9 mouse cellular contexts compared by ENCODE assay signal in the genomic region with DNA sequence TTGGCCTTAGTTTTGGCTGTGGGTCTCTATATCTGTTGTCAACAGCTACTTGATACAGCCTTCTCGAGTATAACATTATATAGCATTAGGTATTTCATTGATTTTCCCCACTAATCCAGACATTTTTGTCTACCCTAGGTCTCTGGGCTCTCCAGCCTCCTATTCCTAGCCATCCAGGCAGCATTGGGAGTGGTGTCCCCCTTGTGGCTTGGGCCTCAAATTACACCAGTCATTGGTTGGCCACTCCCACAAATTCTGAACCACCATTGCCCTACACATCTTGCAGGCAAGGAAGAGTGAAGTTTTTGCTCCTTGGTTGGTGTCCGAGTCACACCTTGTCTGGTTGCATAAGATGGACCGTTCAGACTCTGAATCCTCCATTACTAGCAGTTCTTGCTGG. TPM values are rescaled to one million over a fixed set of nuclear protein-coding genes. Genes with fewer than 3 reads are reported as not detected.
DNase-seq lines count a peak whose midpoint lies in the region; ATAC-seq and TF ChIP-seq lines count a peak whose summit lies in the region.
"Had no signal": no experiment of that assay in that cellular context is flagged by ENCODE, and none has a peak within 500 bp of the region (broad histone marks: within the 10 kb centered on the region; RNA-seq: fewer than 3 reads in every experiment).

No protein-coding gene starts in this region.

- H3K36me3 ChIP-seq in hindbrain, postnatal 0 days (ENCODE audit: insufficient read depth, low read length), result no peaks in the 10 kb centered on the region
- H3K36me3 ChIP-seq in hindbrain, embryonic 16.5 days (ENCODE audit: control insufficient read depth, insufficient read depth, low read length), result no peaks in the 10 kb centered on the region
- H3K36me3 ChIP-seq in forebrain, embryonic 16.5 days (ENCODE audit: control insufficient read depth, insufficient read depth), result no peaks in the 10 kb centered on the region
- H3K36me3 ChIP-seq: lung, embryonic 15.5 days had no signal

- no peak overlapping the region for H3K4me2 ChIP-seq in hindbrain, postnatal 0 days (ENCODE audit: low read depth, low read length)
- no peak overlapping the region for H3K4me2 ChIP-seq in hindbrain, embryonic 16.5 days (ENCODE audit: low read length)
- H3K4me2 ChIP-seq in forebrain, embryonic 16.5 days (ENCODE audit: low read length), result no peak overlapping the region
- H3K4me2 ChIP-seq: lung, embryonic 15.5 days had no signal

- no peak overlapping the region for H3K9ac ChIP-seq in hindbrain, postnatal 0 days (replicated peaks; ENCODE audit: low read length)
- no peak overlapping the region for H3K9ac ChIP-seq in hindbrain, embryonic 16.5 days (ENCODE audit: low read depth, low read length)
- H3K9ac ChIP-seq in forebrain, embryonic 16.5 days (replicated peaks; ENCODE audit: low read depth, low read length), result no peak overlapping the region
- H3K9ac ChIP-seq: lung, embryonic 15.5 days had no signal

- H3K9me3 ChIP-seq in hindbrain, postnatal 0 days (ENCODE audit: low read length), result no peaks in the 10 kb centered on the region
- no peaks in the 10 kb centered on the region for H3K9me3 ChIP-seq in hindbrain, embryonic 16.5 days (ENCODE audit: control insufficient read depth, low read length)
- no peaks in the 10 kb centered on the region for H3K9me3 ChIP-seq in forebrain, embryonic 16.5 days (ENCODE audit: control insufficient read depth, low read length)
- H3K9me3 ChIP-seq: lung, embryonic 15.5 days had no signal

- no peaks in the 10 kb centered on the region for H3K27me3 ChIP-seq in hindbrain, postnatal 0 days (ENCODE audit: insufficient read depth, low read length)
- no peaks in the 10 kb centered on the region for H3K27me3 ChIP-seq in hindbrain, embryonic 16.5 days (replicated peaks; ENCODE audit: control insufficient read depth, insufficient read depth, low read length)
- H3K27me3 ChIP-seq in forebrain, embryonic 16.5 days (replicated peaks; ENCODE audit: control insufficient read depth, insufficient read depth, low read length), result no peaks in the 10 kb centered on the region
- H3K27me3 ChIP-seq: lung, embryonic 15.5 days had no signal

- no peak overlapping the region for H3K4me3 ChIP-seq in hindbrain, postnatal 0 days (ENCODE audit: low read length)
- no peak overlapping the region for H3K4me3 ChIP-seq in hindbrain, embryonic 16.5 days (ENCODE audit: low read length)
- no peak overlapping the region for H3K4me3 ChIP-seq in forebrain, embryonic 16.5 days (replicated peaks; ENCODE audit: low read length)
- H3K4me3 ChIP-seq: lung, embryonic 15.5 days had no signal

- TF ChIP-seq POLR2A in brain, embryonic 14.5 days (IDR thresholded peaks at IDR 0.05; ENCODE audit: borderline replicate concordance, extremely low read depth, insufficient read depth, insufficient read length, poor library complexity, severe bottlenecking), result no peak

- peak; percentile 3 for DNase-seq in hindbrain, postnatal 0 days (ENCODE audit: low spot score)
- DNase-seq in ES-CJ7 (ENCODE audit: low read depth, low spot score), result peak; percentile 78
- DNase-seq in brain, embryonic 14.5 days (ENCODE audit: low read depth), result peak; percentile 1
- peak; percentile 29 for DNase-seq in kidney, adult 9 months
- DNase-seq in frontal cortex, postnatal 25 days (ENCODE audit: low spot score in 2 of 2), result no peak

- no peak for ATAC-seq in hindbrain, postnatal 0 days
- no peak for ATAC-seq in hindbrain, embryonic 16.5 days
- peak; percentile 87 for ATAC-seq in megakaryocyte progenitor cell, adult 5-6 weeks (replicated peaks; ENCODE audit: poor library complexity)
- ATAC-seq in forebrain, embryonic 16.5 days, result no peak

- no peak overlapping the region for H3K27ac ChIP-seq in hindbrain, postnatal 0 days
- no peak overlapping the region for H3K27ac ChIP-seq in hindbrain, embryonic 16.5 days (ENCODE audit: low read depth, low read length)
- H3K27ac ChIP-seq in forebrain, embryonic 16.5 days (ENCODE audit: low read length), result no peak overlapping the region
- H3K27ac ChIP-seq: lung, embryonic 15.5 days had no signal

- WGBS in hindbrain, postnatal 0 days, result 72% methylated on average over 3 of the region's 3 CpGs
- 74% methylated on average over 3 of the region's 3 CpGs for WGBS in hindbrain, embryonic 16.5 days
- 61% methylated on average over 3 of the region's 3 CpGs for WGBS in forebrain, embryonic 16.5 days

- peak; percentile 63 for TF ChIP-seq CTCF in hindbrain, postnatal 0 days (IDR thresholded peaks at IDR 0.05; ENCODE audit: low read depth)
- TF ChIP-seq CTCF in brain, embryonic 14.5 days (IDR thresholded peaks at IDR 0.05; ENCODE audit: borderline replicate concordance, extremely low read depth, insufficient read depth, insufficient read length), result peak; percentile 20; the same call in 1 of the 2 replicates

- H3K4me1 ChIP-seq in hindbrain, postnatal 0 days (ENCODE audit: insufficient read depth, low read length), result no peaks in the 10 kb centered on the region
- no peaks in the 10 kb centered on the region for H3K4me1 ChIP-seq in hindbrain, embryonic 16.5 days (ENCODE audit: control insufficient read depth, insufficient read depth, low read depth, low read length)
- 0 out of 2 replicates have a peak, but pooled peaks cover 3% of the 10 kb centered on the region for H3K4me1 ChIP-seq in forebrain, embryonic 16.5 days (replicated peaks; ENCODE audit: control insufficient read depth, insufficient read depth, low read length)
- H3K4me1 ChIP-seq: lung, embryonic 15.5 days had no signal

RNA-seq across cellular contexts. Expression of gene Ybx3, which starts 33.3 kb away (rescaled TPM):
- total RNA-seq in hindbrain, postnatal 0 days (2014; rRNA removed), result 86.0 and 103 TPM in 2 replicates
- 33.4 and 34.6 TPM in 2 replicates for polyA plus RNA-seq in hindbrain, postnatal 0 days (2015; fragmentation: Nextera tagmentation; extraction: Ambion mirVana)
- polyA plus RNA-seq in hindbrain, embryonic 16.5 days (2015; fragmentation: Nextera tagmentation; extraction: Ambion mirVana), result 19.8 and 23.5 TPM in 2 replicates
- 88.6 and 124 TPM in 2 replicates for polyA plus RNA-seq in brain, embryonic 14.5 days (2012; rRNA removed)
- total RNA-seq in megakaryocyte progenitor cell, adult 5-6 weeks (2015), result 568 and 581 TPM in 2 replicates
- 577 and 593 TPM in 2 replicates for total RNA-seq in megakaryocyte progenitor cell, adult 5-6 weeks (2017)
- 17.6 and 21.3 TPM in 2 replicates for polyA plus RNA-seq in forebrain, embryonic 16.5 days (2015; fragmentation: Nextera tagmentation; extraction: Ambion mirVana)

Comparison
In these comparisons a context has a peak if more than half of its experiments do, and no peak if none do; other contexts are left out.
1. DNase-seq: peak in hindbrain, postnatal 0 days (single experiment), ES-CJ7 (single experiment), brain, embryonic 14.5 days (single experiment) and kidney, adult 9 months (single experiment); none in frontal cortex, postnatal 25 days (0 of 2).